Mouse (Mus musculus) retina, embryonic 14.5 days (tissue): Measurements from ENCODE around the gene Mrps7.
"Not testable (repeated sequence)": the region's sequence is repeated elsewhere in the genome, so short reads cannot be mapped to it uniquely, and the experiment has no call there.

ENCODE experiments used
- DNase-seq: peaks from one replicate; pipeline ENCODE4 v3.0.0-alpha.2; 2015; ENCODE audit warnings: low spot score

Mrps7 gene

DNA sequence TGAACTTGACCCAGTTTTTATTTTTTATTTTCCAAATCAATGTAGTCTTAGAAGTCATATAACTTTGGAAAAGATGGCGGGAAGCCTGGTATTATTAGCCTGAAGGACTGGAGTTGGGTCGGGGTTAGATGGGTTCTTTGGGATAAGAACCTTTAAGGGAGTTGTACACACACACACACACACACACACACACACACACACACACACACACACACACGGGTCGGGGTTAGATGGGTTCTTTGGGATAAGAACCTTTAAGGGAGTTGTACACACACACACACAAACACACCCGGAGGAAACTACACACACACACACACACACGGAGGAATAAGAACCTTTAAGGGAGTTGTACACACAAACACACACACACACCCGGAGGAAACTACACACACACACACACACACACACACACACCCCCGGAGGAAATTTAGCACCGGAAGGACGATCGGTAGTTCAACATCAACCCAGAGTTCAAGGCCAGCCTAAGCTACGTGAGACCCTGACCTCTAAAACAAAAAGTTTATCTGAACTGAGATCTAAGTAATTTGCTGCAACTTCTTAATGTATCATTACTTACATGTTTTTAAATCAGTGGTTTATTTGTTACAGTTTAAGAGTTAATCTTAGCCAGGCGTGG, 24.9 kb downstream of the Mrps7 start:
- DNase-seq, result no peak

GRCm38 (mm10) chr11:115629734-115630531, 26.2 kb downstream of the Mrps7 start:
- no peak for DNase-seq

- no peak for DNase-seq
Measured at GRCm38 (mm10) chr11:115630532-115631504, 27.1 kb downstream of the Mrps7 start.

DNA sequence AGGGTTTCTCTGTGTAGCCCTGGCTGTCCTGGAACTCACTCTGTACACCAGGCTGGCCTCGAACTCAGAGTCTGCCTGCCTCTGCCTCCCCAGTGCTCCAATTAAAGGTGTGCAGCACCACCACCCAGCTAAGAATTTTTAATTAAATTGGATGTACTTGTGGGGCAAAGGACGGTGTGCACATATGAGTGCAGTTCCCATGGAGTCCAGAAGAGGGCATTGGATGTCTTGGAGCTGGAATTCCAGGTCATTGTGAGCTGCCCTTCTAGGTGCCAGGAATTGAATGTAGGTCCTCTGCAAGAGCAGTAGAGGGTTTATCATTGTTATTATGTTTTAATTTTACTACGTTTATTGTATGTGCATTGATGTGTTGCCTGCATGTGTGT, 27.8 kb downstream of the Mrps7 start:
- peak; percentile 69 for DNase-seq

DNA sequence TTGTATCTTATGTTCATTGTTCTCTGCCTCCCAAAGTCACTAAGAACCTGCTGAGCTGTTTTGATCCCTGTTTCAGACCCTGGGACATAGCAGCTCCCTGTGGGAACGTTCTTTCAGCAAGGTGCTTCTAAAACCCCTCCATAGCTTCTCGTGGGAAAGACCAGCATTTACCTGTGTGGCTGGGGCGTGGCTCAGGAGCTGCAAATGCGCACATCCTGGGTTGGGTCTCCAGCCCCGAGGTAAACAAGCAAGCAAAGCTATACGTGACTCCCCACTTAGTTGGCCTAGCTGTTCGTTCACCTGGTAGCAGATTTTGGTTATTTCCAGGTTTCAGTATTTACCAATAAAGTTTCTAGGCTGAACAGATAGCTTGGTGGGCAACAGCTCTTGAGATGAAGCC, 28.5 kb downstream of the Mrps7 start:
- DNase-seq, result no peak

DNA sequence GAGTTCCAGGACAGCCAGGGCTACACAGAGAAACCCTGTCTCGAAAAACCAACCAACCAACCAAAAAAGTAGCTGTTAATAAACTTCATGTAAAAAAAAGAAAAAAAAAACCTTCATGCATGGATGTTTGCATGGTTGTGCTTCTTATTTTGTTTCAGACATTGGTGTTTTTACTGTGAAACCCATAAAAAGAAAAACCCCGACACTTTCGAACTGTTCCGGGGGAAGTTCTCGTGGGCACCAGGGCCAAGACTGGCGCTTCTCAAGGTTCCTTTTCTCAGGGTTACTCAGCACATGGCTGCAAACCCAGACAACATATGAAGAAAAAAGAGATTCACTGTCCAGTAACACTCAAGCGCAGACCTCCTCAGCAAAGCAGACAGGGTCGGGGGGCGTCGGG, 29.1 kb downstream of the Mrps7 start:
- DNase-seq, result no peak

- DNase-seq, result no peak
Measured at GRCm38 (mm10) chr11:115634109-115634508, 30.4 kb downstream of the Mrps7 start.

GRCm38 (mm10) chr11:115635041-115635440, 31.3 kb downstream of the Mrps7 start:
- DNase-seq, result no peak

DNA sequence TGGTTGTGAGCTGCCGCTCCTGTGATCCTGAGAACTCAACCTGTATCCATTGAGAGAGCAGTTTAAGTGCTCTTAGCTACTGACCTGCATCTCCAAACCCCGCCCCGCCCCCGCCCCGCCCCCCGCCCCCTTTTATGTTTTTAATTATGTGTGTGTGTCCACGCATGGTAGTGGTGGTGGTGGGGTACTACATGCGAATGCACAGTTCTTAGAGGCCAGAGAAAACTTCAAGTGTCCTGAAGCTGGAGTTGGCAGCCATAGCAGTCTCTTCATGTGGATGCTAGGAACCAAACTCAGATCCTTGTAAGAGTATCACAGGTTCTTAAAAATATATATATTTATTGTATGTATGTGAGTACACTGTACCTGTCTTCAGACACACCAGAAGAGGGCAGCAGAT, 31.8 kb downstream of the Mrps7 start:
- no peak for DNase-seq

- no peak for DNase-seq
Measured at GRCm38 (mm10) chr11:115636960-115637359, 33.2 kb downstream of the Mrps7 start.

DNA sequence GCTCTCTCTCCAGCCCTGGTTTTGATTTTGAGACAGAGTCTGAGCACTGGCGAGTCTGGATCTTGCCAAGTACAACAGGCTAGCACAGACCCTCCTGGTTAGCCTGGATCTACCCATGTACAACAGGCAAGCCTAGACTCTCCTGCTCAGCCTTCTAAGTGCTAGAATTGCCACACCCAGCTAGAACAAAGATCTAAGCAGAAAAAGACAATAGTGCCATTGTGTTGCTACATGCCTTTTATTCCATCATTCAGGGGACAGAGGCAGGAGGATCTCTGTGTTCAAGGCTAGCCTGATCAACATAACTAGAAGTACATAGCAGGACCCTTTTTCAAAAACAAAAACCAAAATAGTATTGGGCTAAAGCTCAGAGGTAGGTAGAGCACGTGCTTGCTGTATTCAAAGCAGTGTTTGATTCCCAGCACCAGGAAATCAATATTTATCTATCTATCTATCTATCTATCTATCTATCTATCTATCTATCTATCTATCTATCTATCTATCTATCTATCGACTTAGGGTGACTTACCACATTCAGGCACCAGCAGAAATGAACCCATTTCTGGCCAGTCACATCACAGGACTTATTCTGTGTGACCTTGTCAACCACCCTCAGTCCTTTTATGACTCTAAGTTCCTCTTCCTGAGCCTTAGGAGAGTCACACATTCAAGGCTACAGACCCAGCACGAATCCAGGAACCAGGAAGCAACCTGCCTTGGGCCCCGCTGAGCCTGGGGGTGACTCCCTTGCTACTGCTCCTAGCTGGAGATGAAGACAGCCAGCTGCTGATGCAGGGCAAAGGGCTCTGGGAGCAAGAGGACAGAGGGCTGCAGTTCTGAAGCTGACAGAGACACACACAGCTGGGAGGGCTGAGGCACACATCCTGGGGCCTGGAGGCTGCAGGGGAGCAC, 35.0 kb downstream of the Mrps7 start:
- DNase-seq, result no peak

DNA sequence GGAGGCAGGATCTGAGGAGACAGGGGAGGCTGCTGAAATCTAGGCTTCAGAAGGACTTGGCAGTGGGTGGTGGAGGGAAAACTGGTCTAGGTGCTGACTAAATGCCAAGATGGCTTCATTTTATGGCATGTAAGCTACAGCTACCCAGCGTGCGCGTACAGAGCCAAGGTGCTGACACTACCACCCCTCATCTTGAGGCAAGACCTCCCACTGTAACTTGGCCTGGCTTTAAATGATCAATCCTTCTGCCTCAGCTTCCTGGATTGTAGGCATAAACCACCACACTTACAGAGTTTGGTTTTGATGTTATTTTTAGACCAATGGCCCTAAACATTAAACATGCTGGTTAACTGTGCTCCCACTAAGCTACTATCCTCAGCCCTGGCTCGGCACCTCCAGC, 35.8 kb downstream of the Mrps7 start:
- DNase-seq, result no peak

DNA sequence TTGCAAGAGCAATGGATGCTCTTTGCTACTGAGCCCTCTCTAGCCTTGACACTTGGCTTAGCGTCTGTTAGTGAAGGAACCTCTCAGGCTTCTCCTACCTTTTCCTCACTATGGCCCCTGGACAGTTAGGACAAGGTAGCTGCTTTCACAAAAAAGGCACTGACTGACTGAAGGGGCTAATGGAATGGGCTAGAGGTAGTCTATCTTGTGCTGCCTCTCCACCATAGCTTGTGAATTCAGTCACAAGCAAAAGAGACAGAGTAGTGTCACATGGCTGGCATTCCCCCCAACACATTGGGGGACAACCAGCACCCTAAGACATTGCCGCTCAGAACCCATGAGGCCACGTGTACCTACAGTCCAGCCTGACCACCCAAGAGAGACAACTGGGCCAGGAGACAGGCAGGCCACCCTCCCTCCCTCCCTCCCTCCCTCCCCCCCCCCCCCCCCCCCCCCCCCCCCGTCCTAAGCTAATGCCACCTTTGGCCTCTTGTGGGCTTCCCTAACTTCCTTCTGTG, 36.6 kb downstream of the Mrps7 start:
- no peak for DNase-seq

DNA sequence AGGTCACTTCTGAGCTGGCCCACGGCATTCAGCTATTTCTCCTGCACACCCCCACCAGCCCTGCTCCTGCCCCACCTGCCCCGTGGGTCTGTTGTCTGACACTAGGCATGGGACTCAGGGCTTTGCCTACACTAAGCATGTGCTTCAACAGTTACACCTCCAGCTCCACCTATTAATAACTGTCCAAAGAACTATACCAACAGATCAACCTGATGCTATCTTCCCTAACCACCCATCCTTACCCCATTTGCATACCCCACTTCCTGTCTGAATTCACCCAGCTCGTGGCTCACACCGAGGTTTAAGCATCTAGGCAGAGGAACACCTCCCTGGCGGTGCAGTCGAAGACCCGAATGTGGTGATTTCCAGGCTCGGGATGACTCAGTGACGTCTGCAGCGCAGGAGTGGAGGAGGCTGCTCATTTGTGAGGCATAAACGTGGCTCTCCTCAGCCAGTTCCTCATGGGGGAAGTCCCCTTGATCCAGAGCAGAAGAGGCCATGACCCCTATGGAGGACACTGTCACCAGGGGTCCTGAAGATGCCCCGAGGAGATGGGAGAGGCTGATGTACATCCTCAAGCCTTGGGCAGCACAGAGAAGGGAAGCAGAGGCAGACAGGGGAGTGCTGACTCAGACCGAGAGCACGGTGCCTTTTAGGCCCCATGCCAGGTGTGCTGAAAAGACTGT, 37.4 kb downstream of the Mrps7 start:
- no peak for DNase-seq

- DNase-seq, result no peak
Measured at GRCm38 (mm10) chr11:115641664-115642036, 37.9 kb downstream of the Mrps7 start.

- no peak for DNase-seq
Measured at GRCm38 (mm10) chr11:115642705-115643104, 39.0 kb downstream of the Mrps7 start.

DNA sequence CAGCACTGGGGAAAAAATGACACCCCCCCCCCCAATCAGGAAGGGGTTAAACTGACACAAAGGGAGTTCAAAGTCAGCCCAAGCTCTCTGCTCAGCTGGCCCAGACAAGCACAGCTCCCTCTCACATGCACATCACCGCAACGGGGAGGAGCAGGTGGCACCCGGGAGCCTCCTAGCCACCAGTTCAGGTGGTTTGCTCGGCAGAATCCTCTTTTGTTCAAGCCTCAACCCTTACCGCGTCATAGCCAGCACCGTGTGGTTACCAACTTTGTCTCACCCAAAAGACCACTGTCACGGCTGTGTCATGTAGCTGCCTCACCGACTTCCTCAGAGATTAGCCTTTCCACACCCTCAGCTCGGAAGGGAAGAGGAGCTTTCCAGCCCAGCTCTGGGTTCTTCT, 39.5 kb downstream of the Mrps7 start:
- DNase-seq, result no peak

DNA sequence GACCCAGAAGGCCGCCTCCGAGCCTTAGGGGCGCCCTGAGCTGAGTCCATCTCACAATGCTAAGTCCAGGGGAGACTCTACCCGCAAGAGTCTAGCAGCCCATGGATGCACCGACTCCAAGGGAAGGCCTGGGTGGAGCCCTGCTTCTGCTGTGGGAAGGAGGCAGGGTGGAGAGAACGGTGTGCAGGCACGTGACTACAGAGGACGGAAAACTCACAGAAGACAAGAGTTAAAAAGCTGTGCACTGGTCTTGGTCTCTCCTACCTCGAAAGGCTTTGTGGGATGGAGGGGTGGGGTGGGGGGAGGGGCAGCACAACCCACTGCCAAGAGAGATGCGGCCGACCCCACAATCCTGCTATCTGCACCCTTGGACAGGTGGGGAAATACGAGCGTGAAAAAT, 40.6 kb downstream of the Mrps7 start:
- no peak for DNase-seq

- DNase-seq, result not testable (repeated sequence)
Measured at GRCm38 (mm10) chr11:115645498-115645897, 41.8 kb downstream of the Mrps7 start.

DNA sequence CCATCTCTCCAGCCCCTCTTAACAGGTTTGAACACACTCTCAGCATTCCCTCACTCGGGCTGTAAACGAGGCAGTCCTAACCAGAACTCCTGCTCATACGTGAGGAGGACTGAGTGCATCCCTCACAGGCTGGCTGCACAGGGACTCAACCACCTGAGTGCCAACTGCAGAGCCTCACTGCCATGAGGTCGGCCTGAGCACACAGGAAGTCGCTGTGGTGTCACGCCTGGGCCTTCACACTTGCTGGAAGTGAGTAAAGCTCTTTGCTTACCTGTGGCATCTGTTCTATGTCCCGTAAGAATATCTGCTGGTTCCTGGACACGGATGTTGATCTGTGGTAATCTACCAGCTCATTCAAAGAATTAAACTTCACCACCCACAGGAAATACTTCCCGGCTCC, 42.7 kb downstream of the Mrps7 start:
- DNase-seq, result no peak

- DNase-seq, result peak; percentile 87
Measured at GRCm38 (mm10) chr11:115647459-115647858, 43.7 kb downstream of the Mrps7 start.
